In the genomic region with DNA sequence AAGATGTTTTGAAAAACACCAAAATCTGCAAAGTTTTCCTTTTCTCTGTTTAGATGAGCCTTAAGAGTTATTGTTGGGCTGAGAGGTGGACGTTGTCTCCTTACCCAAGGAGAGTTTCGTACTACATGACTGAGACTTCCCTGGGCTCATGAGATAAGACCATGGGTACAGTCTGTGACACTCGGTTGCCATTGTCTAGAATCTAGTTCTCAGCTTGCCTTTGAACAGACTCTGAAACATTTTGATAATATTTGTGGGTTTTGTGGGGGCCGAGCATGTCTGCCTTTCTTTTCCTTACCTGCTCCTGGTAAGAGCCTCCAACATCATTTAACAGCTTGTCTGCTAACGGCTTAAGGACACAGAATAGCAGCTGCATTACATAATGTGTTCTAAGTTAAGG, we compare ENCODE assay signal across 9 mouse cellular contexts.
DNase-seq lines count a peak whose midpoint lies in the region; ATAC-seq and TF ChIP-seq lines count a peak whose summit lies in the region.
"Had no signal": no experiment of that assay in that cellular context is flagged by ENCODE, and none has a peak within 500 bp of the region (broad histone marks: within the 10 kb centered on the region; RNA-seq: fewer than 3 reads in every experiment).

No protein-coding gene starts in this region.

- H3K27ac ChIP-seq in lung, embryonic 14.5 days (ENCODE audit: low read depth), result peak overlapping the region; percentile 80; the same call in 1 of the 2 replicates
- peak overlapping the region; percentile 20 for H3K27ac ChIP-seq in brown adipose tissue, adult 24 weeks (replicated peaks; ENCODE audit: low read depth, low read length)
- no peak overlapping the region for H3K27ac ChIP-seq in liver, embryonic 12.5 days
- H3K27ac ChIP-seq: limb, embryonic 13.5 days had no signal

- peaks cover 29% of the 10 kb centered on the region for H3K4me1 ChIP-seq in lung, embryonic 14.5 days (ENCODE audit: insufficient read depth)
- peaks cover 29% of the 10 kb centered on the region for H3K4me1 ChIP-seq in brown adipose tissue, adult 24 weeks (ENCODE audit: control insufficient read depth, insufficient read depth, insufficient read length, low read length)
- peaks cover 17% of the 10 kb centered on the region for H3K4me1 ChIP-seq in liver, embryonic 12.5 days

- ATAC-seq in lung, embryonic 14.5 days (ENCODE audit: insufficient read depth), result no peak
- peak; percentile 82 for ATAC-seq in liver, embryonic 12.5 days

- H3K9ac ChIP-seq in lung, embryonic 14.5 days, result no peak overlapping the region
- H3K9ac ChIP-seq in liver, embryonic 12.5 days, result no peak overlapping the region
- H3K9ac ChIP-seq: limb, embryonic 13.5 days had no signal

- DNase-seq in heart, adult 11 months, result peak; percentile 77
- no peak for DNase-seq in heart, postnatal 14 days
- DNase-seq in lung, embryonic 14.5 days, result no peak
- no peak for DNase-seq in lung, postnatal 4 days
- DNase-seq in frontal cortex, postnatal 36 days (ENCODE audit: low spot score in 2 of 2), result no peak
- DNase-seq in right cerebral cortex, postnatal 10 days (ENCODE audit: low spot score in 2 of 2), result no peak

- WGBS in lung, embryonic 14.5 days, result 73% methylated on average over 5 of the region's 5 CpGs
- 25% methylated on average over 5 of the region's 5 CpGs for WGBS in liver, embryonic 12.5 days (ENCODE audit: insufficient replicate concordance)

- H3K27me3 ChIP-seq in lung, embryonic 14.5 days (ENCODE audit: insufficient read depth, low read length), result no peaks in the 10 kb centered on the region
- H3K27me3 ChIP-seq in liver, embryonic 12.5 days (replicated peaks), result no peaks in the 10 kb centered on the region
- H3K27me3 ChIP-seq: limb, embryonic 13.5 days had no signal

- intact Hi-C loops in heart, postnatal 14 days (cut with DNase I), result loop anchor here (5.0 kb wide), 2 partner anchors 146 to 184 kb away; partner anchors contain the start of gene E130114P18Rik

- H3K4me2 ChIP-seq in lung, embryonic 14.5 days, result peak overlapping the region; percentile 33
- H3K4me2 ChIP-seq in liver, embryonic 12.5 days, result no peak overlapping the region
- H3K4me2 ChIP-seq: limb, embryonic 13.5 days had no signal

- no peaks in the 10 kb centered on the region for H3K9me3 ChIP-seq in lung, embryonic 14.5 days (ENCODE audit: low read depth, low read length)
- no peaks in the 10 kb centered on the region for H3K9me3 ChIP-seq in liver, embryonic 12.5 days (replicated peaks)
- H3K9me3 ChIP-seq: limb, embryonic 13.5 days had no signal

- H3K36me3 ChIP-seq in lung, embryonic 14.5 days (ENCODE audit: insufficient read depth), result no peaks in the 10 kb centered on the region
- no peaks in the 10 kb centered on the region for H3K36me3 ChIP-seq in liver, embryonic 12.5 days
- H3K36me3 ChIP-seq: limb, embryonic 13.5 days had no signal

- TF ChIP-seq CTCF in lung, embryonic 14.5 days (IDR thresholded peaks at IDR 0.05; ENCODE audit: low read depth), result no peak

- no peak overlapping the region for H3K4me3 ChIP-seq in lung, embryonic 14.5 days (ENCODE audit: low read depth, low read length)
- no peak overlapping the region for H3K4me3 ChIP-seq in brown adipose tissue, adult 24 weeks (ENCODE audit: insufficient read depth, low read depth, low read length)
- no peak overlapping the region for H3K4me3 ChIP-seq in liver, embryonic 12.5 days
- H3K4me3 ChIP-seq: limb, embryonic 13.5 days had no signal
